Mouse (Mus musculus) Patski (cell line): ENCODE measurements around the gene Bcl2. TPM values are rescaled to one million over a fixed set of nuclear protein-coding genes. Genes with fewer than 3 reads are reported as not detected.
"Not testable (repeated sequence)": the region's sequence is repeated elsewhere in the genome, so short reads cannot be mapped to it uniquely, and the experiment has no call there.

Source experiments
- ATAC-seq: fragments of 100-300 bp; one replicate; pipeline ENCODE4 v1.8.0; 2021
- CTCF ChIA-PET: fragments of 350-600 bp; sonication (Branson Sonifier 250); formaldehyde crosslinking; loops from one replicate; lab custom pipeline; 2022; ENCODE audit warnings: inconsistent platforms; lab: Charles Lee
- POLR2A ChIA-PET: fragments of 350-600 bp; sonication (Branson Sonifier 250); formaldehyde crosslinking; loops from one replicate; lab custom pipeline; 2022; ENCODE audit warnings: antibody characterized with exemption, inconsistent platforms; lab: Charles Lee
- DNase-seq: peaks from one replicate; pipeline ENCODE4 v3.0.0-alpha.2; 2011; ENCODE audit warnings: low read depth, low spot score
- H3K27me3 ChIP-seq: fragments of 371-371 bp; one replicate; pipeline ENCODE4 v1.5.1; 2021
- CTCF ChIP-seq: fragments of 100-300 bp; IDR thresholded peaks from one replicate; pipeline ENCODE4 v1.5.1; 2021
- in situ Hi-C: fragments of 300-500 bp; cut with MboI; formaldehyde crosslinking; loops from 3 replicates; pipeline ENCODE4 v1.11.1; 2018; ENCODE audit warnings: low pct_unique_long_range_greater_than_20kb, mixed read lengths
- polyA plus RNA-seq: library from polyadenylated mRNA; unstranded; gene quantifications from one replicate; pipeline ENCODE4 v1.2.3, GENCODE M21; 2021

Gene Bcl2
- polyA plus RNA-seq, 1 experiment from 2014 or later: 11.7 TPM

- CTCF ChIA-PET: interaction anchor here (1.0 to 3.2 kb wide), 2 partner anchors 17 to 160 kb away, joined by 3 to 13 read pairs; no protein-coding TSS in a partner anchor
- POLR2A ChIA-PET: no interaction called here
- no peak for TF ChIP-seq CTCF
- no peak for ATAC-seq
- DNase-seq: no peak
- in situ Hi-C loops: no loop called here
- no peaks in the 10 kb centered on the region for H3K27me3 ChIP-seq
Observed at GRCm38 (mm10) chr1:106552856-106553255, 161.2 kb downstream of the Bcl2 start.

DNA sequence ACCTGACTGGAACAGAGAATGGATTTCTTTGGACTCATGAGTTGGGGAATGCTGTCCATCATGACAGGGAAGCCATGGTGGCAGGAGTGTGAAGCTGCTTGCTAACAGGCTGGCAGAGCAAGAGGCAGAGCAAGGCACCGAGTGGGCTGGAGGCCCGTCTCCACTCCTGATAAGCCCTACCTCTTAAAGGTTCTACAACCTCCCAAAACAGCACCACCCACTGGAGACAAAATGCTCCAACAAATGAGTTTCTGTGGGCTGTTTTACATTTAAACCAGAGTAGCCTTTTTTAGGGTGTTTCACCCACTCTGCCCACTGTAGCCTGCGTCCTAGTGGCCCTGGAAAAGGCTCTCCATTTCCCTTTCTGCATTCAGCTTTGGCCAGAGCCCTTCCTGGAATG, 163.5 kb downstream of the Bcl2 start:
- in situ Hi-C loops: no loop called here

GRCm38 (mm10) chr1:106549025-106549424, 165.0 kb downstream of the Bcl2 start:
- H3K27me3 ChIP-seq: no peaks in the 10 kb centered on the region
- TF ChIP-seq CTCF: no peak
- no peak for DNase-seq
- in situ Hi-C loops: no loop called here
- ATAC-seq: no peak
- ChIA-PET CTCF (interaction anchor here (1.2 to 1.5 kb wide), 2 partner anchors 9 to 82 kb away, joined by 3 read pairs; no protein-coding TSS in a partner anchor), POLR2A (no interaction called here)

More for the DNA sequence above, 163.5 kb downstream of the Bcl2 start:
- DNase-seq (no peak), ATAC-seq (no peak)
- POLR2A ChIA-PET: interaction anchor here (0.7 kb wide), 1 partner anchor 9 kb away, joined by 6 read pairs; no protein-coding TSS in a partner anchor
- no peak for TF ChIP-seq CTCF
- no peaks in the 10 kb centered on the region for H3K27me3 ChIP-seq
- CTCF ChIA-PET: interaction anchor here (1.3 to 3.2 kb wide), 2 partner anchors 15 to 162 kb away, joined by 3 to 13 read pairs; no protein-coding TSS in a partner anchor

GRCm38 (mm10) chr1:106544817-106545612, 169.1 kb downstream of the Bcl2 start:
- in situ Hi-C loops: loop anchor here (5.0 kb wide), 1 partner anchor 167 kb away; the partner anchor contains the start of gene Bcl2
- DNase-seq (no peak), ATAC-seq (no peak)
- ChIA-PET POLR2A (interaction anchor here (1.2 to 1.9 kb wide), 3 partner anchors 22 to 169 kb away, joined by 3 to 6 read pairs (median 4); partner anchors contain the start of gene Bcl2), CTCF (interaction anchor here (0.7 to 7.0 kb wide), 17 partner anchors 8 to 196 kb away, joined by 3 to 95 read pairs (median 7); partner anchors contain the start of gene Bcl2)
- TF ChIP-seq CTCF: peak; percentile 71
- no peaks in the 10 kb centered on the region for H3K27me3 ChIP-seq

DNA sequence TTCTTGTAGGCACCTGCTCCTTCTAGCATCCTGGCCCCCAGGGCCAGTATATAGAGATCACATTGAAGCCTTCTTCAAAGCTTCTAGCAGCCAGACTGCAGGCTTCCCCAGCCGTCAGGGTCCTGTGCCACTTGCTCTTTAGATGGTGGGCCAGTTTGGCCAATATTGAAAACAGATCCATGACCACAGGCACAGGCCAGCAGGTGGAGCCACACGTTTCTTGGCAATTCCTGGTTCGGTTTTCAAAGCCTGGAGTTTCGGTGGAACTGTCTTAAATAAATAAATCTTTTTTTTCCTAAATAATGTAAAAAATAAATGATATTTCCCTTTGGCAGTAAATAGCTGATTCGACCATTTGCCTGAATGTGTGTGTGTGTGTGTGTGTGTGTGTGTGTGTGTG, 171.3 kb downstream of the Bcl2 start:
- DNase-seq (no peak), ATAC-seq (no peak)
- ChIA-PET CTCF (interaction anchor here (1.0 to 7.0 kb wide), 6 partner anchors 86 to 177 kb away, joined by 3 to 95 read pairs (median 7); partner anchors contain the start of gene Bcl2), POLR2A (interaction anchor here (0.5 kb wide), 1 partner anchor 26 kb away, joined by 3 read pairs; no protein-coding TSS in a partner anchor)
- TF ChIP-seq CTCF: peak; percentile 72
- in situ Hi-C loops: loop anchor here (5.0 kb wide), 1 partner anchor 170 kb away; the partner anchor contains the start of gene Bcl2
- H3K27me3 ChIP-seq: no peaks in the 10 kb centered on the region

GRCm38 (mm10) chr1:106541851-106542250, 172.2 kb downstream of the Bcl2 start:
- CTCF ChIA-PET: interaction anchor here (1.4 to 7.0 kb wide), 6 partner anchors 9 to 178 kb away, joined by 4 to 95 read pairs (median 9); partner anchors contain the start of gene Bcl2
- no peaks in the 10 kb centered on the region for H3K27me3 ChIP-seq
- POLR2A ChIA-PET: interaction anchor here (0.8 kb wide), 1 partner anchor 9 kb away, joined by 6 read pairs; no protein-coding TSS in a partner anchor
- no peak for TF ChIP-seq CTCF
- in situ Hi-C loops: loop anchor here (5.0 kb wide), 1 partner anchor 170 kb away; the partner anchor contains the start of gene Bcl2
- DNase-seq (no peak), ATAC-seq (no peak)

GRCm38 (mm10) chr1:106540130-106540529, 173.9 kb downstream of the Bcl2 start:
- H3K27me3 ChIP-seq: no peaks in the 10 kb centered on the region
- CTCF ChIA-PET: interaction anchor here (1.0 to 3.2 kb wide), 2 partner anchors 13 to 172 kb away, joined by 3 to 12 read pairs; no protein-coding TSS in a partner anchor
- no peak for TF ChIP-seq CTCF
- in situ Hi-C loops: loop anchor here (5.0 kb wide), 1 partner anchor 172 kb away; the partner anchor contains the start of gene Bcl2
- POLR2A ChIA-PET: no interaction called here
- no peak for DNase-seq
- ATAC-seq: no peak

- TF ChIP-seq CTCF: no peak
- no peak for ATAC-seq
- DNase-seq: no peak
- no peaks in the 10 kb centered on the region for H3K27me3 ChIP-seq
- ChIA-PET CTCF (interaction anchor here (1.5 to 3.2 kb wide), 5 partner anchors 10 to 196 kb away, joined by 4 to 12 read pairs (median 6); no protein-coding TSS in a partner anchor), POLR2A (no interaction called here)
- in situ Hi-C loops: no loop called here
Observed at GRCm38 (mm10) chr1:106539029-106539428, 175.0 kb downstream of the Bcl2 start.

DNA sequence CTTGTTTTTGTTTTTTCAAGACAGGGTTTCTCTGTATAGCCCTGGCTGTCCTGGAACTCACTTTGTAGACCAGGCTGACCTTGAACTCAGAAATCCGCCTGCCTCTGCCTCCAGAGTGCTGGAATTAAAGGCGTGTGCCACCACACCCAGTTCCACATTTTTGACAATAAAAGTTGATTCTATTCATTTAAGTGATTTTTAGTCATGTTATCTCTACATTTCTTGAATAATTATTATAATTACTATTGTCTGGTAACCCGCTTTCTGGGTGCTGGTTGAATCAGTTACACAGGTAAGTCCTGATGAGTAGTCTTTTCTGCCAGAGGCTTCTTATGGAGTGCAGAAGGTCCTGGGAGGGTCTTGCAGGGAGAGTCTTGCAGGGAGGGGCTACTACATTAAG, 179.2 kb downstream of the Bcl2 start:
- POLR2A ChIA-PET: not testable (repeated sequence)

DNA sequence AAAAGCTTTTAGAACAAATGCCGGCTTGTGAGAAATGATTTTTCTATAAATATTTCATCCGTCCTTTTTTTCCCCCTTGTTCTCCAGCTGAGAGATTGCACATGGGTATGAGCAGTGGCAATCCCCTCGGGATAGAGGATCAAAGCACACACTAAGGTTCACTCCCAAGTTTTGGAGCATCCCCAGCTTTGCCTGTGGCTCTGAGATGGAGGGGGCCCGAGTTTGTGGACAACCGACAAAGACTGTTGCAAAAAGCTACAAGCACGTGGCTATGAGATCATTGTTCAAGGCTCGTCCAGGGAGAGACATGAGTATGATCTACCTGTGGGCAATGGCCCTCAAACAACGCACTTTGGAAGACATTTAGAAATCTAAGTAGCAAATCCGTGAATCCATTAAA, 184.5 kb downstream of the Bcl2 start:
- POLR2A ChIA-PET: no interaction called here

More for the DNA sequence above, 179.2 kb downstream of the Bcl2 start:
- H3K27me3 ChIP-seq, in situ Hi-C loops, ATAC-seq, DNase-seq: not testable (repeated sequence)
- CTCF ChIA-PET: interaction anchor here (1.0 to 1.8 kb wide), 2 partner anchors 10 to 23 kb away, joined by 3 to 5 read pairs; no protein-coding TSS in a partner anchor

More for the DNA sequence above, 184.5 kb downstream of the Bcl2 start:
- ATAC-seq: no peak
- CTCF ChIA-PET: interaction anchor here (0.9 to 1.6 kb wide), 2 partner anchors 9 to 18 kb away, joined by 3 to 5 read pairs; no protein-coding TSS in a partner anchor
- DNase-seq: no peak
- in situ Hi-C loops: loop anchor here (10.0 kb wide), 1 partner anchor 285 kb away; no protein-coding TSS in a partner anchor
- no peaks in the 10 kb centered on the region for H3K27me3 ChIP-seq
- TF ChIP-seq CTCF: no peak
